Mouse (Mus musculus) cortical plate, adult 2 months (tissue): Measurements from ENCODE around the gene Ddias.

Source experiments
- CTCF ChIP-seq: fragments of 200-500 bp; IDR thresholded peaks from 2 replicates; pipeline ENCODE4 v1.5.1; 2011; ENCODE audit warnings: mild to moderate bottlenecking, control low read depth, low read length; ENCODE audit not compliant: insufficient read depth; ENCODE audit errors: extremely low read depth
- POLR2A ChIP-seq: fragments of 200-500 bp; IDR thresholded peaks from 2 replicates; pipeline ENCODE4 v1.6.1; 2011; ENCODE audit warnings: mild to moderate bottlenecking, low read length, control low read depth; ENCODE audit not compliant: insufficient read depth; ENCODE audit errors: extremely low read depth

DNA sequence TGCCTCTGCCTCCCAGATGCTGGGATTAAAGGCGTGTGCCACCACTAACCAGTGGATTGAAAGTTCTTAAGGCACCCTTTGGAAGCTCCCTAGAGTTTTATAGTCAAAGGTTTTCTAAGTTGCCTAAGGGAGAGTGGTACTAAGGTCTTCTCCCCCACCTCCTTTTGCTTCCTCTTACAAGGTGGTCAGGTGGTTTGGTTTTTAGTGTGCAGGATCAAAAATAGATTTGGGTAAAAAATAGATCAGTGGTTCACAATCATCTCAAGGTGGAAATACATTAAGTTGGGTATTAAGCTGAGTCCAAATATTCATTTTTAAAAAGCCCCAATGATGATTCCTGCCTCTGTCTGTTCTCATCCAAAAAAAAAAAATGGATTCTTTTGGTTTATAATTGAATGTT is 53.6 kb downstream of the Ddias start:
- no peak for TF ChIP-seq CTCF
- TF ChIP-seq POLR2A = no peak
